Mouse (Mus musculus): ENCODE results near the gene Il15. TPM values are rescaled to one million over a fixed set of nuclear protein-coding genes. Genes with fewer than 3 reads are reported as not detected.

Gene Il15
- polyA plus RNA-seq, 1 experiment from 2014 or later, result 1.2 TPM

DNA sequence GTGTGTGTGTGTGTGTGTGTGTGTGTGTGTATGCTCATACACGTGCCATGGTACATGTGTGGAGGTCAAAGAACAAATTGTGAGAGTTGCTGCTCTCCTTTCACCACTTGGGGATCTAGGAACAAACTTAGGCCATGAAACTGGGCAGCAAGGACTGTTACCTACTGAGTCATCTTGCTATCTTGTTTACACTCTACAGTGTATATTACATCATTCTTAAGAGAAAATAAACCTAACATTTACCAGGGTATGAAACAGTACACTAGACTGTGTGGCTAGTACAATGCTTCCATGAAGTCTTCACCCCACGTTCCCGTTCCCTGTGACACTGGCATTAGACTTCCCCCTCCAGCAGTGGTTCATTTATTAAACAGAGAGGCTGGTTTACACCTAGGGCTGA lies 56.5 kb downstream of the Il15 start:
- no peak for DNase-seq (ENCODE audit: low spot score)
- Histone ChIP-seq H3K4me3 (ENCODE audit: low read depth, low read length) (no peak overlapping the region), H3K36me3 (ENCODE audit: control insufficient read depth, insufficient read depth, low read length) (no peaks in the 10 kb centered on the region), H3K27ac (ENCODE audit: low read depth, low read length) (no peak overlapping the region), H3K4me1 (replicated peaks; ENCODE audit: control insufficient read depth, insufficient read depth, low read length) (no peaks in the 10 kb centered on the region), H3K9ac (ENCODE audit: low read length) (no peak overlapping the region), H3K27me3 (ENCODE audit: control insufficient read depth, insufficient read depth, low read length) (no peaks in the 10 kb centered on the region), H3K4me2 (ENCODE audit: low read depth, low read length, severe bottlenecking) (no peak overlapping the region), H3K9me3 (ENCODE audit: control insufficient read depth, low read length) (no peaks in the 10 kb centered on the region)
- 88% methylated on average over 3 of the region's 3 CpGs for WGBS
- no peak for ATAC-seq (replicated peaks; ENCODE audit: low FRiP score)

GRCm38 (mm10) chr8:82331675-82332234 lies 71.3 kb downstream of the Il15 start:
- no peaks in the 10 kb centered on the region for H3K9me3 ChIP-seq (ENCODE audit: control insufficient read depth, low read length)
- no peak overlapping the region for H3K4me2 ChIP-seq (ENCODE audit: low read depth, low read length, severe bottlenecking)
- ATAC-seq (replicated peaks; ENCODE audit: low FRiP score) (no peak), DNase-seq (ENCODE audit: low spot score) (no peak)
- H3K4me1 ChIP-seq (replicated peaks; ENCODE audit: control insufficient read depth, insufficient read depth, low read length), result no peaks in the 10 kb centered on the region
- WGBS, result 90% methylated on average over 8 of the region's 8 CpGs
- no peak overlapping the region for H3K9ac ChIP-seq (ENCODE audit: low read length)
- no peaks in the 10 kb centered on the region for H3K27me3 ChIP-seq (ENCODE audit: control insufficient read depth, insufficient read depth, low read length)
- H3K36me3 ChIP-seq (ENCODE audit: control insufficient read depth, insufficient read depth, low read length), result no peaks in the 10 kb centered on the region
- no peak overlapping the region for H3K27ac ChIP-seq (ENCODE audit: low read depth, low read length)
- no peak overlapping the region for H3K4me3 ChIP-seq (ENCODE audit: low read depth, low read length)

DNA sequence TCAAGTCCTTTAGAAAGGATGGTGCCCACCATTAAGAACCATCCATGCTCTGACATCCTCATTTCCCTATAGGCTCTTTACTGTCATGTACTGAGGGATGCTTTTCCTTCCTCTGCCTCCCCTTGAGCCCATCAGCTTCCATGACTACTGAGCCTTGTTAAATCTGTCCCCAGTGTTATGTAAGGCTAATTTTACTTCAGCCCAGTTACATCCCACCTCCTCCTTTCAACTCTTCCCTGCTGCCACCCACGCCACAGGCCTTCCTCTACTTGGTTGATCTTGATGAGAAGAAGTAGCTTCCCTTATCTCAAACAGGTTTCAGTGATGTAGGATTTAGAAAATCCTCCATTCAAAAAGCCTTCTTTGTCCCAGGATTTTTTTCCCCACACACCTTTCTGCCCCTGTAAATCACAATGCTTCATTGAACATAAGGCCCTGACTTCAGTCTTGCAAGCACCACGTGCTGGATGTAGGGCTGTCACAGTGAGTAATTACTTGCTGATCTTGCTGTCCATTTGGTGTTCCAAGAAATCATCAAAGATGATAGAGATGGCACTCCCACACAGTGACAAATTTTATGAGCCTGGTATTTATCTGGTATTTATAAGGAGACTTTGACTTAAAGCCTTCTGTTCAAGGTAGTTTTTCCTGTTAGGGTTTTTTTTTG lies 74.9 kb downstream of the Il15 start:
- WGBS, result 52% methylated on average over 2 of the region's 2 CpGs
- H3K9me3 ChIP-seq (ENCODE audit: control insufficient read depth, low read length), result no peaks in the 10 kb centered on the region
- H3K36me3 ChIP-seq (ENCODE audit: control insufficient read depth, insufficient read depth, low read length), result no peaks in the 10 kb centered on the region
- no peak overlapping the region for H3K9ac ChIP-seq (ENCODE audit: low read length)
- DNase-seq (ENCODE audit: low spot score) (no peak), ATAC-seq (replicated peaks; ENCODE audit: low FRiP score) (no peak)
- no peak overlapping the region for H3K27ac ChIP-seq (ENCODE audit: low read depth, low read length)
- H3K4me1 ChIP-seq (replicated peaks; ENCODE audit: control insufficient read depth, insufficient read depth, low read length), result no peaks in the 10 kb centered on the region
- no peaks in the 10 kb centered on the region for H3K27me3 ChIP-seq (ENCODE audit: control insufficient read depth, insufficient read depth, low read length)
- no peak overlapping the region for H3K4me3 ChIP-seq (ENCODE audit: low read depth, low read length)
- H3K4me2 ChIP-seq (ENCODE audit: low read depth, low read length, severe bottlenecking), result no peak overlapping the region

- no peaks in the 10 kb centered on the region for H3K36me3 ChIP-seq (ENCODE audit: control insufficient read depth, insufficient read depth, low read length)
- no peak for ATAC-seq (replicated peaks; ENCODE audit: low FRiP score)
Measured at GRCm38 (mm10) chr8:82326061-82326460, 77.0 kb downstream of the Il15 start.

DNA sequence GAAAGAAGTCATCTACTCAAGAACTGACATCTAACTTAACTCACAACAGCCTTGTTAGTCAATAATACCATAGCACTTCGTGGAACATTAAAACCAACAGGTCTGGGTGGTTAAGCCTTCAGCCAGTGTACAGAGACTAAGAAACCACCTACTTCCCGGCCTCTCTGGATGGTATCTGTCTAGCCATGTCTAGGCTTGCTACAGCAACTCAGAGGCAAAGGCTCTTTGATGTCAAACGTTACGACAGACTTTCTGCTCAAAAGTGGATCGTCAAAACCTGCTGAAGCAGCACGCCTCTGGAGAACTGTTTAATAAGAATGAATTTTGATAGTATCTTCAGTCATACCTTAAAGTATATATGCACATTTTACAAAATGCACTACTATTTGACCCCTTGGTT lies 77.4 kb downstream of the Il15 start:
- ATAC-seq (replicated peaks; ENCODE audit: low FRiP score) (no peak), DNase-seq (ENCODE audit: low spot score) (no peak)
- H3K4me1 ChIP-seq (replicated peaks; ENCODE audit: control insufficient read depth, insufficient read depth, low read length), result no peaks in the 10 kb centered on the region
- H3K4me2 ChIP-seq (ENCODE audit: low read depth, low read length, severe bottlenecking), result no peak overlapping the region
- no peaks in the 10 kb centered on the region for H3K9me3 ChIP-seq (ENCODE audit: control insufficient read depth, low read length)
- no peaks in the 10 kb centered on the region for H3K36me3 ChIP-seq (ENCODE audit: control insufficient read depth, insufficient read depth, low read length)
- H3K9ac ChIP-seq (ENCODE audit: low read length), result no peak overlapping the region
- H3K27ac ChIP-seq (ENCODE audit: low read depth, low read length), result no peak overlapping the region
- WGBS, result 89% methylated on average over 6 of the region's 6 CpGs
- no peak overlapping the region for H3K4me3 ChIP-seq (ENCODE audit: low read depth, low read length)
- no peaks in the 10 kb centered on the region for H3K27me3 ChIP-seq (ENCODE audit: control insufficient read depth, insufficient read depth, low read length)

More at GRCm38 (mm10) chr8:82326061-82326460, 77.0 kb downstream of the Il15 start:
- DNase-seq (ENCODE audit: low spot score), result no peak
- 81% methylated on average over 1 of the region's 1 CpGs for WGBS
- Histone ChIP-seq H3K4me3 (ENCODE audit: low read depth, low read length) (no peak overlapping the region), H3K9me3 (ENCODE audit: control insufficient read depth, low read length) (no peaks in the 10 kb centered on the region), H3K4me1 (replicated peaks; ENCODE audit: control insufficient read depth, insufficient read depth, low read length) (no peaks in the 10 kb centered on the region), H3K27me3 (ENCODE audit: control insufficient read depth, insufficient read depth, low read length) (no peaks in the 10 kb centered on the region), H3K4me2 (ENCODE audit: low read depth, low read length, severe bottlenecking) (no peak overlapping the region), H3K27ac (ENCODE audit: low read depth, low read length) (no peak overlapping the region), H3K9ac (ENCODE audit: low read length) (no peak overlapping the region)

GRCm38 (mm10) chr8:82317446-82317845 lies 85.6 kb downstream of the Il15 start:
- no peaks in the 10 kb centered on the region for H3K4me1 ChIP-seq (replicated peaks; ENCODE audit: control insufficient read depth, insufficient read depth, low read length)
- H3K27ac ChIP-seq (ENCODE audit: low read depth, low read length), result no peak overlapping the region
- H3K36me3 ChIP-seq (ENCODE audit: control insufficient read depth, insufficient read depth, low read length), result no peaks in the 10 kb centered on the region
- WGBS, result 86% methylated on average over 3 of the region's 3 CpGs
- no peak overlapping the region for H3K4me3 ChIP-seq (ENCODE audit: low read depth, low read length)
- ATAC-seq (replicated peaks; ENCODE audit: low FRiP score) (no peak), DNase-seq (ENCODE audit: low spot score) (no peak)
- H3K4me2 ChIP-seq (ENCODE audit: low read depth, low read length, severe bottlenecking), result no peak overlapping the region
- no peak overlapping the region for H3K9ac ChIP-seq (ENCODE audit: low read length)
- no peaks in the 10 kb centered on the region for H3K9me3 ChIP-seq (ENCODE audit: control insufficient read depth, low read length)
- no peaks in the 10 kb centered on the region for H3K27me3 ChIP-seq (ENCODE audit: control insufficient read depth, insufficient read depth, low read length)

DNA sequence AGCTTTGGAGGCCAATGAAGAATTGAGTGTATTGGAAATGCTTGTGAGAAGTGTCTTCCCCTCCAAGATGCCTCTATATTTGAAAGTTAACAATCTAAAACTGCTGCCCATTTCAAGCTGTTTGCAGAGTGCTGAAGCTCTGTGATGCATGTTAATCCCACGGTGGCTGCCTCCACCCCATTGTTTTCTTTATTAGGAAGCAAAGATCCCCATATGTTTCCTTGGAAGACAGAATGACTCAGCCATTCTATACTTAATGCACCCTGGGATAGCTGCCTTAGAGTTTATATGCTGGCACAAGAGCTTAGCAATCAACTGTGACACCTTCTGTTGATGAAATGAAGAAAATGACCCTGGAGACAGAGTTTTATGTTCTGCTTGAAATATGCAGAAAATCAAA lies 96.6 kb downstream of the Il15 start:
- WGBS, result 32% methylated on average over 1 of the region's 1 CpGs
- DNase-seq (ENCODE audit: low spot score), result no peak
- Histone ChIP-seq H3K4me3 (ENCODE audit: low read depth, low read length) (no peak overlapping the region), H3K4me2 (ENCODE audit: low read depth, low read length, severe bottlenecking) (no peak overlapping the region), H3K9me3 (ENCODE audit: control insufficient read depth, low read length) (no peaks in the 10 kb centered on the region), H3K4me1 (replicated peaks; ENCODE audit: control insufficient read depth, insufficient read depth, low read length) (no peaks in the 10 kb centered on the region), H3K36me3 (ENCODE audit: control insufficient read depth, insufficient read depth, low read length) (no peaks in the 10 kb centered on the region), H3K9ac (ENCODE audit: low read length) (no peak overlapping the region), H3K27ac (ENCODE audit: low read depth, low read length) (no peak overlapping the region), H3K27me3 (ENCODE audit: control insufficient read depth, insufficient read depth, low read length) (no peaks in the 10 kb centered on the region)
- no peak for ATAC-seq (replicated peaks; ENCODE audit: low FRiP score)

DNA sequence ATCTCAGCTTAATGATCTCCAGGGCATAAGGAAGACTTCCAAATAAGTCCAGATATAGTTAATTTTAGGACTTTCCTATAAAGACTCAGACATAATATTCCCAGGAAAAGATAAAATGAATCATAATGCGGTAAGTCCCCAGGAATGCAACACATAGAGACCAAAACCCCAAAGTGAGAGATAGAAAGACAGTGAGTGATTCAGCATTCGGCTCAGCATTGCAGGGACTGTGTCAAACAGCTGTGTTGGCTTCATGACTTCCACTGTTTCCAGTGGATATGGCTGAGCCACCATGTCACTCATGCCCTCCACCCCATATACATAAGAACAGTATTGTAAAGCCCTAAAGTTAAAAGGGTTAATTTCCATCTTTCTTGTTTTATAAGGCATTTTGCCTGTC lies 106.8 kb downstream of the Il15 start:
- Histone ChIP-seq H3K27me3 (ENCODE audit: control insufficient read depth, insufficient read depth, low read length) (no peaks in the 10 kb centered on the region), H3K9ac (ENCODE audit: low read length) (no peak overlapping the region), H3K9me3 (ENCODE audit: control insufficient read depth, low read length) (no peaks in the 10 kb centered on the region), H3K4me3 (ENCODE audit: low read depth, low read length) (no peak overlapping the region), H3K4me1 (replicated peaks; ENCODE audit: control insufficient read depth, insufficient read depth, low read length) (no peaks in the 10 kb centered on the region), H3K27ac (ENCODE audit: low read depth, low read length) (no peak overlapping the region), H3K4me2 (ENCODE audit: low read depth, low read length, severe bottlenecking) (no peak overlapping the region), H3K36me3 (ENCODE audit: control insufficient read depth, insufficient read depth, low read length) (no peaks in the 10 kb centered on the region)
- DNase-seq (ENCODE audit: low spot score), result no peak
- no peak for ATAC-seq (replicated peaks; ENCODE audit: low FRiP score)
- 82% methylated on average over 2 of the region's 2 CpGs for WGBS

DNA sequence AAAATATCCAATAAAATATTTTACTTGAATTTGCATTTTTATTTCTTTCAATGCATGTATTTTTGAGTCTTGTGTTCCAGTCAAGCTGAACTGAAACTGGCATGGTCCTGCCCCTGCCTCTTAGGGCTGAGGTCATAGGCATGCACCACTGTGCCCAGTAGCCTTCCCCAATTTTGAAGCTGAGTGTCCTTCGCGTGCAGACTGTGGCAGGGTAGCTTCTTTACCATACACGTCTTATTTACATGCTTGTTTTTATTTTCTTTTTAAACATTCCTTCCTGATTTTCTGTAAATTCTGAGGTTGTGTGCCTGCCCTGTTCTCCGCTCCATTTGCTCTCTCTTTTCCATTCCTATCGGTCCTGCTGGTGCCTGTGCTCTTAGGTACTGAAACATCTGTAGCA lies 111.4 kb downstream of the Il15 start:
- no peaks in the 10 kb centered on the region for H3K36me3 ChIP-seq (ENCODE audit: control insufficient read depth, insufficient read depth, low read length)
- H3K9me3 ChIP-seq (ENCODE audit: control insufficient read depth, low read length), result no peaks in the 10 kb centered on the region
- H3K9ac ChIP-seq (ENCODE audit: low read length), result no peak overlapping the region
- 89% methylated on average over 5 of the region's 5 CpGs for WGBS
- no peak overlapping the region for H3K4me3 ChIP-seq (ENCODE audit: low read depth, low read length)
- no peak overlapping the region for H3K27ac ChIP-seq (ENCODE audit: low read depth, low read length)
- no peaks in the 10 kb centered on the region for H3K27me3 ChIP-seq (ENCODE audit: control insufficient read depth, insufficient read depth, low read length)
- H3K4me2 ChIP-seq (ENCODE audit: low read depth, low read length, severe bottlenecking), result no peak overlapping the region
- ATAC-seq (replicated peaks; ENCODE audit: low FRiP score) (no peak), DNase-seq (ENCODE audit: low spot score) (no peak)
- H3K4me1 ChIP-seq (replicated peaks; ENCODE audit: control insufficient read depth, insufficient read depth, low read length), result no peaks in the 10 kb centered on the region

Data from forebrain, embryonic 11.5 days (tissue).